ENCODE assay signal across 19 mouse cellular contexts in the genomic region with DNA sequence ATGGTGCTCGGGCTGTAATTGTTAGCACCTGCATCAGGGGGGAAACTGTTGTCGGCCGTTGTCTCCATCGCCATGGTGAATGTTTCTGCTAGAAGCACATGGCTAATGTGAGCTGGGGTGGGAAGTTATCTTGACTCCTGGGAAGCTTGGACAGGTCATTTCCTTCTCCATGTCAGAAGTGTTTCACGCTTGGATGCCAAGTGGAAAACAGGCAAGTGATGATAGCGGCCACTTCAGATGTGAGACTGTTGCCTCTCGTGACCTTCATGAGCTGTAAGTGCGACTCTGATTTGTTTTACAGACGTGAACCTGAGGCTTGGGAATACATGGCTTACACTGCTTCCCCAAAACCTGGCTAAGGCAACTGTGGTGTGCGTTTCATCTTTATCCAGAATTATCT. TPM values are rescaled to one million over a fixed set of nuclear protein-coding genes. Genes with fewer than 3 reads are reported as not detected.
DNase-seq lines count a peak whose midpoint lies in the region; ATAC-seq lines count a peak whose summit lies in the region.
"Had no signal": no experiment of that assay in that cellular context is flagged by ENCODE, and none has a peak within 500 bp of the region (broad histone marks: within the 10 kb centered on the region; RNA-seq: fewer than 3 reads in every experiment).

No protein-coding gene starts in this region.

- H3K9me3 ChIP-seq in heart, embryonic 10.5 days: no peaks in the 10 kb centered on the region
- no peaks in the 10 kb centered on the region for H3K9me3 ChIP-seq in embryonic facial prominence, embryonic 10.5 days
- no peaks in the 10 kb centered on the region for H3K9me3 ChIP-seq in heart, embryonic 14.5 days (ENCODE audit: control insufficient read depth, low read length)
- H3K9me3 ChIP-seq in forebrain, embryonic 10.5 days: no peaks in the 10 kb centered on the region
- H3K9me3 ChIP-seq: embryonic facial prominence, embryonic 15.5 days; forebrain, embryonic 15.5 days; hindbrain, embryonic 13.5 days had no signal

- peaks cover 75% of the 10 kb centered on the region for H3K36me3 ChIP-seq in heart, embryonic 10.5 days
- H3K36me3 ChIP-seq in embryonic facial prominence, embryonic 10.5 days (replicated peaks): peaks cover 92% of the 10 kb centered on the region
- H3K36me3 ChIP-seq in heart, embryonic 14.5 days (ENCODE audit: control insufficient read depth, insufficient read depth, low read length): peaks cover 60% of the 10 kb centered on the region
- H3K36me3 ChIP-seq in forebrain, embryonic 10.5 days (replicated peaks): peaks cover 93% of the 10 kb centered on the region

- no peak overlapping the region for H3K9ac ChIP-seq in heart, embryonic 14.5 days (ENCODE audit: low read length)
- H3K9ac ChIP-seq: embryonic facial prominence, embryonic 15.5 days; forebrain, embryonic 15.5 days; hindbrain, embryonic 13.5 days had no signal

- peak; percentile 87 for DNase-seq in heart, embryonic 10.5 days (ENCODE audit: low spot score)
- DNase-seq in heart, adult 8-10 months (ENCODE audit: low spot score): no peak
- peak; percentile 20 for DNase-seq in embryonic facial prominence, embryonic 10.5 days (ENCODE audit: low spot score)
- peak; percentile 50 to 54 for DNase-seq in heart, postnatal 10 days
- no peak for DNase-seq in left cerebral cortex, postnatal 10 days (ENCODE audit: extremely low spot score in 1 of 2, low spot score in 2 of 2)
- no peak for DNase-seq in forebrain, embryonic 10.5 days (ENCODE audit: extremely low spot score, low spot score)
- DNase-seq: adrenal gland, postnatal 10 days; cerebellum, adult 11-12 months; cerebellum, adult 9-11 months; cerebellum, postnatal 36 days; gastrocnemius, postnatal 25 days; kidney, adult 11 months; kidney, postnatal 10 days had no signal

- no peak overlapping the region for H3K4me3 ChIP-seq in heart, embryonic 10.5 days
- no peak overlapping the region for H3K4me3 ChIP-seq in embryonic facial prominence, embryonic 10.5 days
- no peak overlapping the region for H3K4me3 ChIP-seq in heart, embryonic 14.5 days (ENCODE audit: control insufficient read depth in 1 of 2, insufficient read depth in 1 of 2, low read depth in 1 of 2, low read length in 2 of 2)
- no peak overlapping the region for H3K4me3 ChIP-seq in forebrain, embryonic 10.5 days
- H3K4me3 ChIP-seq: embryonic facial prominence, embryonic 15.5 days; erythroblast, embryonic 14.5 days; forebrain, embryonic 15.5 days; hindbrain, embryonic 13.5 days had no signal

- intact Hi-C loops in heart, postnatal 10 days (cut with DNase I): no loop called here
- intact Hi-C loops in left cerebral cortex, postnatal 10 days (cut with DNase I): no loop called here

- H3K27me3 ChIP-seq in heart, embryonic 10.5 days (ENCODE audit: insufficient read depth, poor library complexity, severe bottlenecking): peaks cover 70% of the 10 kb centered on the region
- H3K27me3 ChIP-seq in embryonic facial prominence, embryonic 10.5 days (replicated peaks; ENCODE audit: low read depth, poor library complexity, severe bottlenecking): no peaks in the 10 kb centered on the region
- peaks cover 49% of the 10 kb centered on the region for H3K27me3 ChIP-seq in heart, embryonic 14.5 days (ENCODE audit: control insufficient read depth, insufficient read depth, low read length)
- H3K27me3 ChIP-seq in forebrain, embryonic 10.5 days (ENCODE audit: poor library complexity, severe bottlenecking): no peaks in the 10 kb centered on the region
- H3K27me3 ChIP-seq: embryonic facial prominence, embryonic 15.5 days; forebrain, embryonic 15.5 days; hindbrain, embryonic 13.5 days had no signal

- no peak overlapping the region for H3K27ac ChIP-seq in heart, embryonic 10.5 days
- H3K27ac ChIP-seq in embryonic facial prominence, embryonic 10.5 days (replicated peaks): no peak overlapping the region
- no peak overlapping the region for H3K27ac ChIP-seq in heart, embryonic 14.5 days (replicated peaks in 1 of 2; ENCODE audit: control insufficient read depth in 1 of 2, insufficient read depth in 1 of 2, low read depth in 2 of 2, low read length in 2 of 2)
- no peak overlapping the region for H3K27ac ChIP-seq in forebrain, embryonic 10.5 days
- H3K27ac ChIP-seq: embryonic facial prominence, embryonic 15.5 days; forebrain, embryonic 15.5 days; hindbrain, embryonic 13.5 days; hindbrain, postnatal 0 days had no signal

- H3K4me1 ChIP-seq in heart, embryonic 10.5 days: 0 out of 2 replicates have a peak, but pooled peaks cover 7% of the 10 kb centered on the region
- H3K4me1 ChIP-seq in embryonic facial prominence, embryonic 10.5 days: 0 out of 2 replicates have a peak, but pooled peaks cover 5% of the 10 kb centered on the region
- H3K4me1 ChIP-seq in heart, embryonic 14.5 days (ENCODE audit: control insufficient read depth in 2 of 2, insufficient read depth in 2 of 2, low read length in 2 of 2): peaks cover 9 to 11% of the 10 kb centered on the region in 2 experiments; a peak in 3 of 4 replicates
- no peaks in the 10 kb centered on the region for H3K4me1 ChIP-seq in forebrain, embryonic 10.5 days
- H3K4me1 ChIP-seq: hindbrain, embryonic 13.5 days had no signal

- peak; percentile 69 for ATAC-seq in heart, embryonic 14.5 days (ENCODE audit: insufficient number of reproducible peaks, insufficient read depth, low FRiP score, low read depth)
- ATAC-seq: forebrain, embryonic 15.5 days; hindbrain, postnatal 0 days had no signal

- no peak overlapping the region for H3K4me2 ChIP-seq in heart, embryonic 14.5 days (ENCODE audit: low read length)
- H3K4me2 ChIP-seq: embryonic facial prominence, embryonic 15.5 days; forebrain, embryonic 15.5 days; hindbrain, embryonic 13.5 days had no signal

- WGBS in heart, embryonic 10.5 days: 47% methylated on average over 10 of the region's 10 CpGs
- WGBS in embryonic facial prominence, embryonic 10.5 days: 88% methylated on average over 10 of the region's 10 CpGs
- WGBS in heart, embryonic 14.5 days: 17% methylated on average over 10 of the region's 10 CpGs
- WGBS in forebrain, embryonic 10.5 days: 93% methylated on average over 10 of the region's 10 CpGs

RNA-seq across cellular contexts. Expression of a gene that starts 17.5 kb away (rescaled TPM):
- 33.1 and 39.9 TPM in 2 replicates for polyA plus RNA-seq in heart, embryonic 10.5 days (2016; fragmentation: Nextera tagmentation; extraction: Ambion mirVana)
- 10 to 100 TPM; 11.5 to 16.1 (median 14.5) TPM for total RNA-seq in heart, adult 8-10 months (2022)
- 53.3 and 54.4 TPM in 2 replicates for polyA plus RNA-seq in embryonic facial prominence, embryonic 10.5 days (2016; fragmentation: Nextera tagmentation; extraction: Ambion mirVana)
- 15.1 and 16.3 TPM in 2 replicates for polyA plus RNA-seq in heart, embryonic 14.5 days (2014; fragmentation: Nextera tagmentation; extraction: Ambion mirVana)
- total RNA-seq in heart, postnatal 10 days (2021): 10 to 100 TPM; 14.9 to 15.1 TPM
- 10 to 100 TPM; 39.9 to 40.9 TPM for total RNA-seq in left cerebral cortex, postnatal 10 days (2021)
- polyA plus RNA-seq in forebrain, embryonic 10.5 days (2016; fragmentation: Nextera tagmentation; extraction: Ambion mirVana): 61.3 and 64.0 TPM in 2 replicates

RNA-seq across cellular contexts. Expression of a gene that starts 17.5 kb away (rescaled TPM):
- polyA plus RNA-seq in heart, embryonic 10.5 days (2016; fragmentation: Nextera tagmentation; extraction: Ambion mirVana): 25.1 and 35.9 TPM in 2 replicates
- total RNA-seq in heart, adult 8-10 months (2022): 1 to 10 TPM; 3.0 to 7.1 (median 6.3) TPM
- polyA plus RNA-seq in embryonic facial prominence, embryonic 10.5 days (2016; fragmentation: Nextera tagmentation; extraction: Ambion mirVana): 34.2 and 34.8 TPM in 2 replicates
- 16.4 and 19.3 TPM in 2 replicates for polyA plus RNA-seq in heart, embryonic 14.5 days (2014; fragmentation: Nextera tagmentation; extraction: Ambion mirVana)
- 10 to 100 TPM in 1 of 2 experiments, 1 to 10 TPM in 1; 9.6 to 10.0 TPM for total RNA-seq in heart, postnatal 10 days (2021)
- 10 to 100 TPM; 23.9 to 24.6 TPM for total RNA-seq in left cerebral cortex, postnatal 10 days (2021)
- polyA plus RNA-seq in forebrain, embryonic 10.5 days (2016; fragmentation: Nextera tagmentation; extraction: Ambion mirVana): 33.2 and 36.6 TPM in 2 replicates

RNA-seq across cellular contexts. Expression of a gene that starts 26.5 kb away (rescaled TPM):
- 27.2 and 44.6 TPM in 2 replicates for polyA plus RNA-seq in heart, embryonic 10.5 days (2016; fragmentation: Nextera tagmentation; extraction: Ambion mirVana)
- total RNA-seq in heart, adult 8-10 months (2022): 10 to 100 TPM in 1 of 4 experiments, 1 to 10 TPM in 3; 8.2 to 10.6 (median 9.3) TPM
- polyA plus RNA-seq in embryonic facial prominence, embryonic 10.5 days (2016; fragmentation: Nextera tagmentation; extraction: Ambion mirVana): 52.3 and 55.6 TPM in 2 replicates
- polyA plus RNA-seq in heart, embryonic 14.5 days (2014; fragmentation: Nextera tagmentation; extraction: Ambion mirVana): 23.0 and 24.5 TPM in 2 replicates
- 10 to 100 TPM; 22.5 to 24.8 TPM for total RNA-seq in heart, postnatal 10 days (2021)
- total RNA-seq in left cerebral cortex, postnatal 10 days (2021): 10 to 100 TPM; 35.5 to 37.1 TPM
- 54.9 and 57.0 TPM in 2 replicates for polyA plus RNA-seq in forebrain, embryonic 10.5 days (2016; fragmentation: Nextera tagmentation; extraction: Ambion mirVana)

RNA-seq across cellular contexts. Expression of a gene that starts 43.7 kb away (rescaled TPM):
- polyA plus RNA-seq in heart, embryonic 10.5 days (2016; fragmentation: Nextera tagmentation; extraction: Ambion mirVana): 47.3 and 56.8 TPM in 2 replicates
- 10 to 100 TPM; 11.7 to 14.2 (median 12.8) TPM for total RNA-seq in heart, adult 8-10 months (2022)
- 45.3 and 47.7 TPM in 2 replicates for polyA plus RNA-seq in embryonic facial prominence, embryonic 10.5 days (2016; fragmentation: Nextera tagmentation; extraction: Ambion mirVana)
- polyA plus RNA-seq in heart, embryonic 14.5 days (2014; fragmentation: Nextera tagmentation; extraction: Ambion mirVana): 49.2 and 54.2 TPM in 2 replicates
- 10 to 100 TPM; 24.5 to 25.4 TPM for total RNA-seq in heart, postnatal 10 days (2021)
- 10 to 100 TPM; 15.6 to 17.0 TPM for total RNA-seq in left cerebral cortex, postnatal 10 days (2021)
- polyA plus RNA-seq in forebrain, embryonic 10.5 days (2016; fragmentation: Nextera tagmentation; extraction: Ambion mirVana): 32.2 and 35.6 TPM in 2 replicates

Comparison
In these comparisons a context has a peak if more than half of its experiments do, and no peak if none do; other contexts are left out.
1. DNase-seq: peak in heart, embryonic 10.5 days (single experiment), embryonic facial prominence, embryonic 10.5 days (single experiment) and heart, postnatal 10 days (2 of 2); none in heart, adult 8-10 months (single experiment), left cerebral cortex, postnatal 10 days (0 of 2) and forebrain, embryonic 10.5 days (single experiment).